7 mouse cellular contexts compared by ENCODE assay signal in the genomic region with DNA sequence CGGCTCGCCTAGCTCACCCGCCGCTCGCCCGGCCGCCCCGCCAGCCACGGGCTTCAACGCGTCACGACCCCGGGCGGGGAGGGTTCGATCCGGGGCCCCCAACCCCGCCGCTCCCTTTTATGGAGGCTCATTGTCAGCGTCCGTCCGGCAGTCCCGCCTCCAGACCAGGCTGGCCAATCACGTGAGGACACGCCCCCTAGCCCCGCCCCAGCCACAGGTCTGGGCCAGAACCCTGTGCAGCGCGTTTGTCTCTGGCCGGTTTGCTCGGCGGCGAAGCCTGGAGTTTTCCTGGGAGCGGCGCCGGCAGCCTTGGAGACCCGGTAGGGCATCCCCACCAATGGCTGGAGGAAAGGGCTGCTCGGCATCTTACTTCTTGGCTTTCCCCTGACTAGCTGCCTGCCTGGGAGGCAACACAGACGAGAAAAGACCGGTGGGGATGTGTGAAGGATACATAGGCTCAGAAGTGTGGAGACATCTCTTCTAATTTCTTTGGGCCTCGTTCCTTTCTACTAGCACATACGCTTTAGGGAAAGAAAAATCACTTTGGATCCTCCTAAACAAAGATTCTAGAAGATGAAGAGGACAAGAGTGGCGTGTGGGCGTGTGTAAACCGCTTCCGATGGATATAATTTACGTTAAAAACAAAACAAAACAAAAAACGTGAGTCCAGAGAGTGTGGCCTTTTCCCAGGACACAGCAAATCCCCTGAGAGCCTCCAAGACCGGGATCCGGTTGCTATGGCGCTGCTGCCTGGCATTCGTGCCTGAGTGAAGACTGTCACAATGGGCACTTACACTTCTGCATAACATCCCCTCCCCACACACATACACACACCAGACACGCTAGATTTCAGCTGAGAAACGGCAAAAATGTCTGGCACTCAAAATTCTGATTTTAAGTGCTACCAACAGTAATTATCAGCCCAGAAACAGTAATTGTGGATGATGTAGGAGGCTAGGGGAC. TPM values are rescaled to one million over a fixed set of nuclear protein-coding genes. Genes with fewer than 3 reads are reported as not detected.
A peak's percentile ranks its signal among the peaks of the same experiment; 100 is the strongest.
DNase-seq lines count a peak whose midpoint lies in the region; ATAC-seq and TF ChIP-seq lines count a peak whose summit lies in the region.

Gene Spindoc, minus strand, starts transcription at position 92 of the 963 bp plus-strand sequence.

- H3K36me3 ChIP-seq in embryonic facial prominence, embryonic 10.5 days (replicated peaks), result peaks cover 23% of the 10 kb centered on the region
- no peaks in the 10 kb centered on the region for H3K36me3 ChIP-seq in intestine, postnatal 0 days (ENCODE audit: control insufficient read depth, insufficient read depth)
- H3K36me3 ChIP-seq in midbrain, embryonic 12.5 days, result 0 out of 2 replicates have a peak, but pooled peaks cover 5% of the 10 kb centered on the region
- H3K36me3 ChIP-seq in small intestine, adult 2 months (ENCODE audit: control insufficient read depth, insufficient read depth, low read length), result no peaks in the 10 kb centered on the region

- H3K27ac ChIP-seq in embryonic facial prominence, embryonic 10.5 days (replicated peaks), result peak within 1 kb of the TSS; percentile 98
- peak within 1 kb of the TSS; percentile 78 for H3K27ac ChIP-seq in intestine, postnatal 0 days (ENCODE audit: low read depth, low read length)
- peak within 1 kb of the TSS; percentile 97 for H3K27ac ChIP-seq in midbrain, embryonic 12.5 days (replicated peaks)
- H3K27ac ChIP-seq in small intestine, adult 2 months (ENCODE audit: insufficient read depth, low read depth, low read length), result peak within 1 kb of the TSS; percentile 64

- peak; percentile 98 for ATAC-seq in intestine, postnatal 0 days
- ATAC-seq in midbrain, embryonic 12.5 days (ENCODE audit: low FRiP score, low read depth), result peak; percentile 97

- intact Hi-C loops in left cerebral cortex, postnatal 4 days (cut with DNase I), result loop anchor here (5.0 kb wide), 1 partner anchor 34 kb away; the partner anchor contains the start of gene 2700081O15Rik

- H3K9me3 ChIP-seq in embryonic facial prominence, embryonic 10.5 days, result peaks cover 5% of the 10 kb centered on the region; the same call in 1 of the 2 replicates
- H3K9me3 ChIP-seq in intestine, postnatal 0 days (ENCODE audit: control insufficient read depth), result no peaks in the 10 kb centered on the region
- H3K9me3 ChIP-seq in midbrain, embryonic 12.5 days, result no peaks in the 10 kb centered on the region

- H3K9ac ChIP-seq in intestine, postnatal 0 days (ENCODE audit: low read depth, low read length), result peak within 1 kb of the TSS; percentile 94
- peak within 1 kb of the TSS; percentile 96 for H3K9ac ChIP-seq in midbrain, embryonic 12.5 days (replicated peaks)

- peak; percentile 90 for TF ChIP-seq POLR2A in small intestine, adult 2 months (IDR thresholded peaks at IDR 0.05; ENCODE audit: low read depth, low read length)

- H3K27me3 ChIP-seq in embryonic facial prominence, embryonic 10.5 days (replicated peaks; ENCODE audit: low read depth, poor library complexity, severe bottlenecking), result no peaks in the 10 kb centered on the region
- H3K27me3 ChIP-seq in intestine, postnatal 0 days (replicated peaks; ENCODE audit: control insufficient read depth, insufficient read depth, low read length), result no peaks in the 10 kb centered on the region
- H3K27me3 ChIP-seq in midbrain, embryonic 12.5 days, result no peaks in the 10 kb centered on the region
- no peaks in the 10 kb centered on the region for H3K27me3 ChIP-seq in small intestine, adult 2 months (ENCODE audit: control insufficient read depth, insufficient read depth, low read length)

- DNase-seq in adrenal gland, postnatal 10 days, result peak; percentile 100
- DNase-seq in embryonic facial prominence, embryonic 10.5 days (ENCODE audit: low spot score), result peak; percentile 99
- DNase-seq in gonadal fat pad, adult 2 months (ENCODE audit: low read depth), result no peak
- peak; percentile 99 for DNase-seq in left cerebral cortex, postnatal 4 days

- 1% methylated on average over 52 of the region's 52 CpGs for WGBS in embryonic facial prominence, embryonic 10.5 days
- WGBS in intestine, postnatal 0 days, result 2% methylated on average over 48 of the region's 52 CpGs
- under 1% methylated on average over 52 of the region's 52 CpGs for WGBS in midbrain, embryonic 12.5 days
- 3% methylated on average over 52 of the region's 52 CpGs for WGBS in small intestine, adult 2 months

- TF ChIP-seq CTCF in intestine, postnatal 0 days (IDR thresholded peaks at IDR 0.05; ENCODE audit: low read depth), result no peak
- no peak for TF ChIP-seq CTCF in small intestine, adult 2 months (IDR thresholded peaks at IDR 0.05; ENCODE audit: extremely low read depth, insufficient read length, insufficient replicate concordance, low read depth, low read length)

- H3K4me2 ChIP-seq in intestine, postnatal 0 days (replicated peaks; ENCODE audit: low read depth), result peak within 1 kb of the TSS; percentile 73
- H3K4me2 ChIP-seq in midbrain, embryonic 12.5 days (replicated peaks), result peak within 1 kb of the TSS; percentile 86

- H3K4me3 ChIP-seq in embryonic facial prominence, embryonic 10.5 days, result peak within 1 kb of the TSS; percentile 80
- H3K4me3 ChIP-seq in intestine, postnatal 0 days (ENCODE audit: low read depth, low read length), result peak within 1 kb of the TSS; percentile 75
- peak within 1 kb of the TSS; percentile 89 for H3K4me3 ChIP-seq in midbrain, embryonic 12.5 days
- peak within 1 kb of the TSS; percentile 98 for H3K4me3 ChIP-seq in small intestine, adult 2 months (ENCODE audit: low read depth, low read length)

- peaks cover 44% of the 10 kb centered on the region for H3K4me1 ChIP-seq in embryonic facial prominence, embryonic 10.5 days
- H3K4me1 ChIP-seq in intestine, postnatal 0 days (replicated peaks; ENCODE audit: control insufficient read depth, insufficient read depth, low read length), result no peaks in the 10 kb centered on the region; the same call in 1 of the 2 replicates
- peaks cover 36% of the 10 kb centered on the region for H3K4me1 ChIP-seq in midbrain, embryonic 12.5 days
- H3K4me1 ChIP-seq in small intestine, adult 2 months (ENCODE audit: control insufficient read depth, insufficient read depth, insufficient read length, low read length), result peaks cover 6% of the 10 kb centered on the region; the same call in 1 of the 2 replicates

RNA-seq across cellular contexts. Expression of gene Spindoc, which starts in this region (rescaled TPM):
- total RNA-seq in adrenal gland, postnatal 10 days (2021), result 10 to 100 TPM; 23.2 to 23.8 TPM
- 44.5 and 51.7 TPM in 2 replicates for polyA plus RNA-seq in embryonic facial prominence, embryonic 10.5 days (2016; fragmentation: Nextera tagmentation; extraction: Ambion mirVana)
- 14.7 and 15.5 TPM in 2 replicates for polyA plus RNA-seq in gonadal fat pad, adult 2 months (2012; rRNA removed)
- polyA plus RNA-seq in intestine, postnatal 0 days (2015; fragmentation: Nextera tagmentation; extraction: Ambion mirVana), result 11.3 and 12.2 TPM in 2 replicates
- 10 to 100 TPM; 38.9 to 43.9 TPM for total RNA-seq in left cerebral cortex, postnatal 4 days (2021)
- 44.0 and 48.3 TPM in 2 replicates for polyA plus RNA-seq in midbrain, embryonic 12.5 days (2016; fragmentation: Nextera tagmentation; extraction: Ambion mirVana)
- 5.5 and 15.1 TPM in 2 replicates for polyA plus RNA-seq in small intestine, adult 2 months (2012; rRNA removed)
